Mouse (Mus musculus) brain, embryonic 14.5 days (tissue): Measurements from ENCODE around the gene Rab9.

Source experiments
- CTCF ChIP-seq: fragments of 200-500 bp; IDR thresholded peaks from 2 replicates; pipeline ENCODE4 v1.5.1; 2012; ENCODE audit warnings: inconsistent platforms, mild to moderate bottlenecking, moderate library complexity, borderline replicate concordance; ENCODE audit not compliant: insufficient read depth, insufficient read length; ENCODE audit errors: extremely low read depth
- POLR2A ChIP-seq: fragments of 200-500 bp; IDR thresholded peaks from 2 replicates; pipeline ENCODE4 v1.6.1; 2012; ENCODE audit warnings: mild to moderate bottlenecking, inconsistent platforms, borderline replicate concordance; ENCODE audit not compliant: poor library complexity, insufficient read depth, insufficient read length, severe bottlenecking; ENCODE audit errors: extremely low read depth

GRCm38 (mm10) chrX:166454331-166454730, 25.3 kb downstream of the Rab9 start:
- TF ChIP-seq CTCF (no peak), POLR2A (no peak)
